Mouse (Mus musculus) gastrocnemius, adult 8-10 months (tissue): Measurements from ENCODE around the gene Ap2a1. TPM values are rescaled to one million over a fixed set of nuclear protein-coding genes. Genes with fewer than 3 reads are reported as not detected.
"Not testable (repeated sequence)": the region's sequence is repeated elsewhere in the genome, so short reads cannot be mapped to it uniquely, and the experiment has no call there.

Experiments
- DNase-seq, 2 experiments: peaks; one replicate each; pipeline ENCODE4 v3.0.0; 2022; ENCODE audit warnings: low spot score in 2 of 2
- total RNA-seq, 4 experiments: library from RNA; stranded (reverse); gene quantifications; 2 replicates each; pipeline ENCODE4 v1.2.4; 2022

Gene Ap2a1
- total RNA-seq, 4 experiments from 2014 or later: 63.5 to 67.9 (median 65.5) TPM

GRCm38 (mm10) chr7:44895206-44895592, 34.1 kb downstream of the Ap2a1 start:
- no peak for DNase-seq

GRCm38 (mm10) chr7:44894175-44894574, 35.1 kb downstream of the Ap2a1 start:
- DNase-seq: no peak

GRCm38 (mm10) chr7:44893197-44893596, 36.1 kb downstream of the Ap2a1 start:
- DNase-seq: no peak

- DNase-seq: peak; percentile 77 to 88
Observed at GRCm38 (mm10) chr7:44892276-44892921, 36.9 kb downstream of the Ap2a1 start, which contains the start of gene Med25. Gene Med25 (minus strand): TSS chr7:44892712.

GRCm38 (mm10) chr7:44891611-44892010, 37.7 kb downstream of the Ap2a1 start:
- no peak for DNase-seq

- no peak for DNase-seq
Observed at GRCm38 (mm10) chr7:44890737-44891136, 38.6 kb downstream of the Ap2a1 start.

- no peak for DNase-seq
Observed at GRCm38 (mm10) chr7:44890180-44890579, 39.1 kb downstream of the Ap2a1 start.

- no peak for DNase-seq
Observed at GRCm38 (mm10) chr7:44888256-44889105, 40.8 kb downstream of the Ap2a1 start.

- DNase-seq: no peak
Observed at GRCm38 (mm10) chr7:44886964-44887363, 42.3 kb downstream of the Ap2a1 start.

GRCm38 (mm10) chr7:44884637-44885036, 44.7 kb downstream of the Ap2a1 start:
- DNase-seq: no peak

GRCm38 (mm10) chr7:44883036-44883435, 46.3 kb downstream of the Ap2a1 start:
- DNase-seq: no peak

GRCm38 (mm10) chr7:44877833-44878232, 51.5 kb downstream of the Ap2a1 start:
- DNase-seq: no peak

- not testable (repeated sequence) for DNase-seq
Observed at GRCm38 (mm10) chr7:44871774-44872173, 57.5 kb downstream of the Ap2a1 start.

- no peak for DNase-seq
Observed at GRCm38 (mm10) chr7:44871181-44871580, 58.1 kb downstream of the Ap2a1 start.

- DNase-seq: no peak
Observed at GRCm38 (mm10) chr7:44870614-44871013, 58.7 kb downstream of the Ap2a1 start.

- peak; percentile 86 to 91 for DNase-seq
Observed at GRCm38 (mm10) chr7:44869697-44870528, 59.4 kb downstream of the Ap2a1 start, which contains the start of gene Ptov1. Gene Ptov1 (minus strand): TSS chr7:44869788.

- peak; percentile 58 to 68 for DNase-seq
Observed at GRCm38 (mm10) chr7:44868919-44869696, 60.2 kb downstream of the Ap2a1 start.

- no peak for DNase-seq
Observed at GRCm38 (mm10) chr7:44868465-44868864, 60.8 kb downstream of the Ap2a1 start.

GRCm38 (mm10) chr7:44867802-44868201, 61.5 kb downstream of the Ap2a1 start:
- DNase-seq: no peak

- no peak for DNase-seq
Observed at GRCm38 (mm10) chr7:44867010-44867702, 62.1 kb downstream of the Ap2a1 start.
